Mouse (Mus musculus) liver, postnatal 0 days (tissue): ENCODE measurements around the gene Trp53rkb.

Experiments
- CTCF ChIP-seq: sonication (generic); IDR thresholded peaks from 2 replicates; pipeline ENCODE4 v1.5.1; 2016; ENCODE audit warnings: antibody characterized with exemption, low read depth
- EP300 ChIP-seq: IDR thresholded peaks from 2 replicates; pipeline ENCODE4 v1.6.1; 2016; ENCODE audit warnings: antibody characterized with exemption, low read depth, mild to moderate bottlenecking

GRCm38 (mm10) chr2:166805250-166806172 lies 13.2 kb downstream of the Trp53rkb start, which contains the start of gene Arfgef2:
- TF ChIP-seq CTCF (no peak; the same call in 1 of the 2 replicates), EP300 (no peak)
